Mouse (Mus musculus) spleen, adult 2 months (tissue): ENCODE data around the gene Stk25.

Source experiments
- CTCF ChIP-seq: fragments of 200-500 bp; IDR thresholded peaks from 2 replicates; pipeline ENCODE4 v1.5.1; 2011; ENCODE audit warnings: mild to moderate bottlenecking, inconsistent platforms; ENCODE audit not compliant: insufficient read depth, insufficient read length, insufficient replicate concordance; ENCODE audit errors: extremely low read depth
- POLR2A ChIP-seq: fragments of 200-500 bp; IDR thresholded peaks from 2 replicates; pipeline ENCODE4 v1.6.1; 2011; ENCODE audit warnings: low read depth, low read length, inconsistent platforms

GRCm38 (mm10) chr1:93704341-93704740 is 45.9 kb upstream of the Stk25 start:
- TF ChIP-seq POLR2A (no peak), CTCF (no peak)
